Mouse (Mus musculus) 416B (cell line): Measurements from ENCODE around the gene Sorcs1.
A peak's percentile ranks its signal among the peaks of the same experiment; 100 is the strongest.

Experiments
- DNase-seq: peaks from one replicate; pipeline ENCODE4 v3.0.0; 2011; ENCODE audit warnings: low read depth

Sorcs1 gene

DNA sequence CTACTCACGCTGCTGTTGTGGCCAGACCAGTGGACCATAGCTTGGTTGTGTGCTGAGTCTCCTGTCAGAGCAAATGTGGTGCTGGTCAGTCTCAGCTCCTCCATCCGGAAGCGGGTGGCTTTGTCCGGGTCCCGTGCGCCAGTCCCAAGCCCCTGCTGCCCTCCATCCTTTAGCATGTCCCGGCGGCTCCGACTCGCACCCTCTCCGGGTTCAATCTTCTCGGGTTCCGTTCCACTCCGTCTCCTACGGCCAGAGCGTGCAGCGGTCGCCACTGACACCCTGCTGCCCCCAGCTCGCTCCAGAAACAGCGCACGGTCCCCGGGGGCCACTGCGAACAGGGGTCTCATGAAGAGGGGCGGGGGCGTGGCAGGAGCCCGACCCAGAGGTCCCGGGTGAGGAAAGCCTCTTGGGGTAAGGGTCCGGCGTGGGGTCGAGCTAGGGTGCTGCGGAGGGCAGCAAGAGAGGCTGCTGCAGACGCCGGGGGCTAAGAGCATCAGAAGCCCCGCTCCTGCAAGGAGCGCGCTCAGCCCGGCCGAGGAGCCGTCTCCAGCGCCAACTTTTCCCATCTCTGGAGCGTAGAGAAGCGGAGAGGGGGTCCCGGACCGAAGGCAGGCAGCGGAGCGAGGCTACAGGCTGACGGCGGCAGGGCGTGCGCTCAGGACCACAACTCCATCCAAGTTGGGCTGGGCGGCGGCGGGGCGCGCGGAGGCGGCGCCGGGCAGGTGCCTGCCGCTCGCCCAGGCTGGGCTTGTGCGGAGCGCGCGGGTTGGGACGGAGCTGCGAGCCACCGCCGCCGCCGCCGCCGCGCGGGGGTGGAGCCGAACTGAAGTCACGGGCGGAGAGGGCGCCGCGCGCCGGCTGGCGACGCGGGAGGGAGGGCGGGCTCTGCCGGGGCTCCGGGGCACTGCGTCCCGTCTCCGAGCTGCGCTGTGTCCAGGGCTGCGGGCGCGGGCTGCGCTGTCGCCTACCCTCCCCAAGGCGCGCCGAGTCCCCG lies at the start of gene Sorcs1:
Sorcs1 (minus strand) TSS at position 744 of the 994 bp plus-strand sequence.
- DNase-seq = no peak

GRCm38 (mm10) chr19:50683277-50683676 lies 4.8 kb upstream of the Sorcs1 start:
- DNase-seq = no peak

DNA sequence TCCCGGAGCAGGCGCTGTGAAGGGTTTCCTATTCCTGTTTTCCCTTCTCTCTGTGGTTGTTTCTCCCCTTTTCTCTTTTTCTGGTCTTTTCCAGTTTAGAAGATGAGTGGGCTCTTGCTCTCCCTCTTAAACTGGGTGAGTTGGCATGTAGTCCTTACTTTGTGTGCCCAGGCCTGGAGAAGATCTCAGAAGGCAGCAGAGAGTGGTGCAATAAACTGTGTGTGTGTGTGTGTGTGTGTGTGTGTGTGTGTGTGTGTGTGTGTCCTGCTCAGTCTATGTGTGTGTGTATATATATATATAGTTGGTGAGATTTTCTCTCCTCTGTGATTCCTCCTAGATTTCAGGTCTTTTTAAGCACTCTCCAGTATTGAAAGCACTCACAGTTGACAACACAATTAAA lies 500 bp upstream of the Sorcs1 start:
- no peak for DNase-seq

DNA sequence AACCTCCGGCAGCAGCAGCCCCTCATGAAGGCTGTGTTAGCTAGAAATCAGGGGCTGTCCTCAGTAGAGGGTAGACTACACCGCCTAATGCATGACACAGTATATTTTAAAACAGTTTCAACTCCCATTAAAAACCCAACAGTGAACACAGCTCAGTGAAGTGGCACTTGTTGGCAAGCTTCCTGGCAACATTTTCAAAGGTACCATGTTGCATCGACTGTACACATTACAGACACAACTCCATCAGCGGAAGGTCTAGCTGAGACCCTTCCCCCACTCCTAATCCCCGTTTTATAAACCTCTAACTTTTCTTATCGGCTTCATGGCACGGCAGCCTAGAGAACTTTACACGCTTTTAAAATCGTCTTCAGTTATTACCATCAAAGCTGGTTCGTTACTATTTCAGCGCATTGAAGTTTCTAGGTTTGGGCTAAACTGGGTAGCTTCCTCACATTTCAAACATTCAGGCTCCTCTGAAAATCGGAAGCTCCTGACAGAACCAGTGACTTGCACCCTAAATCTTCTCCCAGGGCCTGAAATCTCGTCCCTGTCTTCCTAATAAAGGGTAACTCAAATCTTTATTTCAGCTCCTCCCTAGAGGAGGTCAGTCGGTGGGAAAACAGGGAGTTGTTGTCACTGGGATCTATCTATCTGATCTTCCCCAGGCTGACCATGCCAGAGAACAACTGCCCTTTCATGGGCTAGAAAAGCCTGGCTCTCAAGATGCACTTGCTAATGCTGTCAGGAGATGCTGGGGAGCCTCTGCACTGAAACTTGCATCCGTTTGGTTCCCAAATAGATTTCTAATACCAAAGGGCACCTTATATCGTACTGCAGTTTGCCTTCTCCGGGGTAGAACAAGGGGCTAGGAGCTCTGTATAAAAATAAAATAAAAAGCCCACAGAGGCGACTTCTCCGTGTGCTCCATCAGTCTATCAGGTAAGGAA lies 1.6 kb downstream of the Sorcs1 start:
- no peak for DNase-seq

DNA sequence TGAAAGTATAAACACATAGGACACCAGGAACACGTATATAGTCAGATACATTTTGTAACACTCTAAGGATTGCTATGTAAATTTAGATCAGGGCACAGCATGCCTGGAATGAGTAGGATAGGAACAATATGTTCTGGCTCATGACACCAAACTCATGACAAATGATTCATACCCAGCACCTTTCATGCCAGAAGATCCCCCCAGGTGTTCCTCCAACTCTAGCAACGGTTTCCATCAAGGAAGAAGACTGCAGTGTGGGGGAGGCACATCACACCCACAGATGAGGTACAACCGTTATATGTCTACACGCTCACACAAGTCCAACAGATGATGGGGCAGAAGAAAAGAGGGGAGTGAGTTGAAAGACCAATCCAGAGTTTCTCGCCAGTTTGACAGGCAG lies 3.5 kb downstream of the Sorcs1 start:
- DNase-seq = no peak

DNA sequence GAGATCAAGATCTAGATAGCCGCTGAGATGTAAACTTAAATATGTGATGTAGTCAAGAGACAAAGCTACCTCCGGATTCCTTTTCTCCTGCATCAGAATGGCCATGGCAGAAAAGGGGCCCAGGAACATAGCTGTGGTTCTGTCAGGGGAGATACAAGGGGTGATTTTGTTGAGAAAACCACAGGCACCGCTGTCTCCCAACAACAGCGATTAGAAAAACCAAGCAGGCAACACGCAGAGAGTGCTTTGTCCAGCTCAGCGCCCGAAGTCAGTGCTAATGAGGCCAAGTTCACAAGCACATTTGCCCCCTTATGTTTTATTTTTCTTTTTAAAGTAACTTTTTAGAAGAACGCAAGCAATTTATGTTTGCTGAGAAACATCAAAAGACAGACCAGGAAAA lies 10.9 kb downstream of the Sorcs1 start:
- no peak for DNase-seq

DNA sequence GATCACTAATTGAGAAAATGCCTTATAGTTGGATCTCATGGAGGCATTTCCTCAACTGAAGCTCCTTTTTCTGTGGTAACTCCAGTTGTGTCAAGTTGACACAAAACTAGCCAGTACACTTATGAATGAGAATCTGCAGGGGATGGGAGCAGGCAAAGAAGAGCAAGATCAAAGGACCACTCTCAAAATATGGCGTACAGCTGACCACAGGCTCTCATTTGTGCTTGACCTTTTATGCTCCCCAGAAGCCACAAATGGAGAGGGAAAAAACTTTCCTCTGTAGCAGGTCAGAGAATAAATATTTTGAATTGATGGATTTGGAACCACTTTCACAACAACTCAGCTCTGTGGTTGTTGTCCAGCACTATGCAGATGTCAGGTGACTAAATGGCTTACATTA lies 14.1 kb downstream of the Sorcs1 start:
- DNase-seq = no peak

- DNase-seq = no peak
Measured at GRCm38 (mm10) chr19:50659144-50659543, 19.3 kb downstream of the Sorcs1 start.

GRCm38 (mm10) chr19:50652750-50653149 lies 25.7 kb downstream of the Sorcs1 start:
- DNase-seq = peak; percentile 8

DNA sequence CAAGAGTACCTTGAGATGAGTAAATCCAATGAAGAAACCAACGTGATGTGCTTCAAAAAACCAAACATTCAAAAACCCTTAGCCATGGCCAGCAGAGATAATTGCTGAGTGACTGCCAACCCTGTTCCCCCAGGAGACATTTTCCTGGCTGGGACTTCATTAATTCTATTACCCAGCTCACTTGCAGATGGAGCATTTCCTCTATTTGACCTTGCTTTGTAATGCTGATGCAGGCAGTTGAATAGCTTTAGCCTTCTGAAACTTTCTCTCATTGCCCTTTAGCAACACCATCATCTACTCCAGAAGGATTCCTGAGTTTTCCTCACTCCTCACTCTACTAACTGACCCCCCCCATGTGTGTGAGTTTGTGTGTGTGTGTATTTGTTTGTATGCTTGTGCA lies 34.6 kb downstream of the Sorcs1 start:
- no peak for DNase-seq

DNA sequence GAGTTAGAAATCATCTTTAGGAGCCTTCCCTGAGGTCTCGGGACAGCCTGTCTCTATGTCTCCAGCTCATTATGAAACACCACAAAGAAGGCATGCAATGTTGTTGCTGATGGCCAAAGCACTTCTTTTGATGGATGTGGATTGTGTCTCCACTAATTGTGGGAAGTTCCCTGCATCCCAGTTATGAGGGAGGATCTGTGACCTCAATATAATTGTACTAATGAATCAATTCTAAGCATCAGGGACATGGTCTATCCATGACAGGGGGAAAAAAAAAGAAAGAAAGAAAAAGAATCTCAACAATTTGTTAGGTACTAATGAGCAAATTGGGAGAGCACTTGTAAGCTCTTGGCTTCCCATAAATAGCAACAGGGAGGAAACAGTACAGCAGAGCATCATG lies 36.3 kb downstream of the Sorcs1 start:
- DNase-seq = no peak

GRCm38 (mm10) chr19:50640251-50641032 lies 38.0 kb downstream of the Sorcs1 start:
- no peak for DNase-seq

DNA sequence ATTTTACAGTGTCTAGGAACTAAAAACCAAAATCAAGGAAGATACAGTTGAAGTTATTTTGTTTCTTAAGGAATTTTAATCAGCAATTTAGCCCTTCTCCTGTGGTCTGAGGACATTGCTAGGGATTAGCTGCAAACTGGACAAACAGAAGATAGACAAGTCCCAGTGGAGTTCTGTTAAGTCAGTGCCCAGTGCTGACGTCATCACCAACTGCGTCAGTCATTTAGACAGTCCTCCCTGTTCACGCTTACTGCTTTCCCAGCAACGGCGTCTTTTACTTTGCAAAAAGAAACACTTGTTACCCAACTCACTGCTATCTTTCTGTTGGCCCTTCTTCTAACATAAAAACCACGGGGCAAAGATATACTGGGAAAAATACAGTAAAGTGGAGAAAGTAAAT lies 40.3 kb downstream of the Sorcs1 start:
- no peak for DNase-seq

GRCm38 (mm10) chr19:50614013-50614412 lies 64.4 kb downstream of the Sorcs1 start:
- no peak for DNase-seq

- DNase-seq = no peak
Measured at GRCm38 (mm10) chr19:50611619-50612018, 66.8 kb downstream of the Sorcs1 start.

- peak; percentile 28 for DNase-seq
Measured at GRCm38 (mm10) chr19:50603882-50604281, 74.6 kb downstream of the Sorcs1 start.

- DNase-seq = no peak
Measured at GRCm38 (mm10) chr19:50603380-50603779, 75.1 kb downstream of the Sorcs1 start.

DNA sequence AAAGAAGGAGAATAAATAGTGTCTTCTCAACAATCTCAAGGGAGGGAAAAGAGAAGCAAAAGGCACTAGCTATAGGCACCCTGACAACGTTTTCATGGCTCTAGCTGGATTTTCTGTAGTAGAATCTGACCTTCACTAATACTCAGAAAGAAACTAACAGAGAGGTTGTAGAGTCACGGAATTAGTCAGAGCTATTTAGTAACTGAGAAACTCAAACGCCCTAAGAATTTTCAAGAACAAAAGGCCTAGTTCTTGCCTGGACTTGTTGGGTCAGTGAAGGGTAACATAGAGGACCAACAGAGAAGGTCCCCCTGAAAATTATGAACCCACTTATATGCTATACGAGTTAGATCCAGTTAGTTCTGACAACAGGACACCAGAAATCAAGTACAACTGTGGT lies 81.1 kb downstream of the Sorcs1 start:
- no peak for DNase-seq

DNA sequence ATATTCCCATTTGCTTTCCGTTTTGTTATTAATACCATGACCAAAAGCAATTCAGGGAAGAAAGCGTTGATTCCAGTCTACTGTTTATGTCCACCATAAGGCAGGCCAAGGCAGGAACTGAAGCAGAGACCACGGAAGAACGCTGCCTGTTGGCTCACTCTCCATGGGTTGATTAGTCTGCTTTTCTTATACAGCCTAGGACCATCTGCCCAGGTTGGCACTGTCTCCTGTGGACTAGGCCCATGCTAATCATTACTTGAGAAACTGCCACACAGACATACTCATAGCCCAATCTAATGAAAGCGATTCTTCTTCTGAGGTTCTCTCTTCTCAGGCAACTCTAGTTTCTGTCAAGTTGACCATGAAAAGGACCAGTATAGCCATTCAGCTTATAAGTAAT lies 92.3 kb downstream of the Sorcs1 start:
- DNase-seq = no peak

DNA sequence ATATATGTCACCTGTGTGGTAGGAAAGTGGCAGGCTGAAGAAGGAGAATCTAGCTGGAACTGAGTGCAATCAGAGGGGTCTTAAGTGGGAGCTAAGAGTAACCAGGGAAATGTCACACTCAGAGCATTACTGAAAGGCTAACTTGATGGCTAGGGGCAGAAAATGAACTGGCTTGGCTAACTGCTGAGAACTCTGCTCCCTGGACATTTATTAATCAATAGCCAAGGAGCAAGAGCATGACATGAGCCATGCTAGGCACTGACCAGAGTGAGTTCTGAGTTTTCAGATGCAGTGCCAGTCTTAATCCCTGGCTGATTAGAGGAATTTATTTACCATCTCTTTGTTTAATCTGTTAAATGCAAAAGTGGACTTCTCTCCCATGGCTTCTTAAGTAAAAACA lies 95.5 kb downstream of the Sorcs1 start:
- no peak for DNase-seq

DNA sequence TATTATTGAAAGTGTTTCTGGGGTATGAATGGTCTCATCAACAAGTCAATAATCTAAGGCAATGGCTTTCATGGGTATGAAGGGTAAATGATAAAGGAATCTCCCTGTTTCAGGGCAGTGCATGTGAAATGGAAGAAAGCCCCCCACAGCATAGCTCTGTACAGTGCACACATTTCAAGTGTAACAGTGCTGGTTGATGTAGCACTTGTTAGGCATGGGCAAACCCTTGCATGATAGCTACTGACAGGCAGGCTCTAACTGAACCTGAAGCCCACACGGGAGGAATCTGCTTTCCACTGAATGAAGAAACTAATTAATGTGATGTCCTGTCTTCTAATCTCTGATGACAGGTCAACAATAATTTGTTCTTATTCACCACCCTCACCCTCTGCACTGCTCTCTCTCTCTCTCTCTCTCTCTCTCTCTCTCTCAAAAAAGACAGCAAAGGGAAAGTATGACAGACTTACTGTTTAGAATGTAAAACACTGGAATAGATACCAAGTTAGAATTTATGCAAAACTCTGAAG lies 108.7 kb downstream of the Sorcs1 start:
- DNase-seq = no peak

DNA sequence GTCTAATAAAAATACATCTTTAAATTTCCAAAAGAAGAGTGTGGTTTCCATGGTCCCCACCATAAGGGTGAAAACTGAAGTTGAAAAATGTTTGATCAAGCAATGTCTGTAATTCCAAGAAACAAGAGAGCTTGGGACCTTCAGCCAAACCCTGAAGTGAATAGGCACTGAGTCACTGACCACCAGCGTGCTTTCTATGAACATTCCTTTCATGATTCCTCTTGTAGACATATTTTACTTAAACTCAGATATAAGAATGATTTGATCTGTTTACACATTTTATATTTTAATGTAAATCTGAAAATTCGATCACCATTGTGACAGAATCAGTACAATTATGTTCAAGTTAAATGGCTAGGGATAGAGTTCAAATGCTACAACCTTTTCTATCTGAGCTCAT lies 112.1 kb downstream of the Sorcs1 start:
- no peak for DNase-seq
